Mouse (Mus musculus): Measurements from ENCODE around the gene Gm37240. TPM values are rescaled to one million over a fixed set of nuclear protein-coding genes. Genes with fewer than 3 reads are reported as not detected.
A peak's percentile ranks its signal among the peaks of the same experiment; 100 is the strongest.

Gene Gm37240
- polyA plus RNA-seq (2014; fragmentation: Nextera tagmentation; extraction: Ambion mirVana) = 2.0 and 3.2 TPM in 2 replicates

DNA sequence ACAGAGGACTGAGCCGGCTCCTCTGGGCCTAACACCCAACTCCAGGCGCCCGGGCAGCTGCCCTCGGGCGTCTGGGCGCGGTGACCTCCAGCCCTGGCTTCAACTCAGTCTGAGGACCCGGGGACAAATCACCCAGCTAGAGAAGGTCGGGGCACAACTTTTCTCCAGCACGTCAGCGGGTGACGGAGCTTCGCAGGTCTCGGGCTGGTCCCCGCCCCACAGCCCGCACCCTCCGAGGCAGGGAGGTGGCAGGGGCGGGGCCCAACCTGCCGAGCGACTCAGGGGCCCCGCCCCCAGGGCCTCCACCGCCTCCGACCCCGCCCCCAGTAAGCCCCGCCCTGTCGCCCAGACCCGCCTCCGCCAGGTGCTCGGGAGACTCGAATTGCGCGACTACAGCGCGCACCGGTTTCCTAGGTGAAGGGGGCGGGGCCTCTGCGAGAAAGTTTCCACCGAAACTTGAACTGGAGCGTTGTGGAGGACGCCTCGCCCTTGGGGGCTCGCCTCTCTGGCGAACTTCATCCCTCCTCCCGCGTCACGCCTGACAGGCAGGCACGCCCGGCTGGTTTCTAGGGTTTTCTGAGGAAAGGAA, at the start of gene Gm37240, which contains the start of gene Glt28d2:
Gene Gm37240, minus strand, starts transcription at position 280 of the 589 bp plus-strand sequence.
Gene Glt28d2, minus strand, starts transcription at position 278 of the 589 bp plus-strand sequence.
- Histone ChIP-seq H3K4me3 (ENCODE audit: low read depth, low read length) (peak within 1 kb of the TSS; percentile 49), H3K4me2 (ENCODE audit: low read depth, low read length) (peak within 1 kb of the TSS; percentile 86), H3K9ac (replicated peaks; ENCODE audit: low read length) (peak within 1 kb of the TSS; percentile 56), H3K36me3 (replicated peaks; ENCODE audit: control insufficient read depth, insufficient read depth, low read depth, low read length) (no peaks in the 10 kb centered on the region), H3K4me1 (ENCODE audit: control insufficient read depth, insufficient read depth, low read length) (no peaks in the 10 kb centered on the region), H3K27me3 (ENCODE audit: control insufficient read depth, insufficient read depth, low read length) (no peaks in the 10 kb centered on the region; the same call in 1 of the 2 replicates), H3K9me3 (replicated peaks; ENCODE audit: control insufficient read depth, low read length) (no peaks in the 10 kb centered on the region), H3K27ac (replicated peaks; ENCODE audit: low read depth, low read length) (no peak within 1 kb of the TSS; the same call in 1 of the 2 replicates)
- peak; percentile 94 for ATAC-seq (replicated peaks; ENCODE audit: insufficient number of reproducible peaks, low FRiP score, low TSS enrichment, low read depth)
- peak; percentile 91 for DNase-seq (ENCODE audit: low spot score)
- 0% methylated on average over 43 of the region's 48 CpGs for whole genome bisulfite sequencing

DNA sequence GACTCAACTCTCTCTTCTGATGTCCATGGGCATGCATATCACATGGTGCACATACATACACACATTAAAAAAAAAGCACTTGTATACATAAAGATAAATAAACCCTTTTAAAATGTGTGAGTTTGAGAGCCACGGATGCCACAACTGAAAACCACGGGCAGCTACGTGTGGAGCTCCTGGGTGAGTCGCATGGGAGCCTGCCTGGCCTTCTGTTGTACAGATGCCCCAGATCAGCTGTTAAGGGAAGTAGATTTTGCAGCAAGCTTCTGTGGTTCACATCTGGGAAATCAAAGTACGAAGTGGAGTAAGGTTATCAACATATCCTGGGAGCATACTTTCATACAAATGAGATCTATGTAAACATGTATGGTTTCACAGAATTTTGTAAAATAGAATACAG, 46.3 kb upstream of the Gm37240 start:
- 90% methylated on average over 5 of the region's 5 CpGs for WGBS
- ATAC-seq (replicated peaks; ENCODE audit: insufficient number of reproducible peaks, low FRiP score, low TSS enrichment, low read depth) (no peak), DNase-seq (ENCODE audit: low spot score) (no peak)
- no peaks in the 10 kb centered on the region for H3K27me3 ChIP-seq (ENCODE audit: control insufficient read depth, insufficient read depth, low read length)
- H3K9ac ChIP-seq (replicated peaks; ENCODE audit: low read length) = no peak overlapping the region
- H3K4me1 ChIP-seq (ENCODE audit: control insufficient read depth, insufficient read depth, low read length) = no peaks in the 10 kb centered on the region
- no peak overlapping the region for H3K27ac ChIP-seq (replicated peaks; ENCODE audit: low read depth, low read length)
- no peak overlapping the region for H3K4me3 ChIP-seq (ENCODE audit: low read depth, low read length)
- no peaks in the 10 kb centered on the region for H3K36me3 ChIP-seq (replicated peaks; ENCODE audit: control insufficient read depth, insufficient read depth, low read depth, low read length)
- no peaks in the 10 kb centered on the region for H3K9me3 ChIP-seq (replicated peaks; ENCODE audit: control insufficient read depth, low read length)
- H3K4me2 ChIP-seq (ENCODE audit: low read depth, low read length) = no peak overlapping the region

DNA sequence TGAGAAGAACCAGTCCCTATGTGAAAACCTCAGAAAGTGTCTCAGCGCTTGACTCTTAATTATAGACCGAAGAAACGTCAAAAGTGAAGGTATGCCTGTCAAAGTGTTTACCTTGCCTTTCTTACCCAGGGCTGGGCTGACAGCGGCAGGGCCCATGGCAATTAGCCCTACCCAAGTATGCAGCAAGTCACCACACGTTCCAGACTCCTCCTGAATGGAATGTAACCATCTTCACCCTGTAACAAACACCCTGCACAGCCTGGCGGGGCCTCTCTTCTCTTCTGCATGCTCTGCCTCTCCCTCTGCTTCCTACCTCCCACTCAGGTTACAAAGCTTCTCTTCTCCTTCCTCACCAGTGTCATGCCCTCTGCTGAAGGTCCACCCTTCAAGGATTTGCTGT, 44.5 kb upstream of the Gm37240 start:
- ATAC-seq (replicated peaks; ENCODE audit: insufficient number of reproducible peaks, low FRiP score, low TSS enrichment, low read depth) (no peak), DNase-seq (ENCODE audit: low spot score) (peak; percentile 46)
- no peaks in the 10 kb centered on the region for H3K9me3 ChIP-seq (replicated peaks; ENCODE audit: control insufficient read depth, low read length)
- no peak overlapping the region for H3K9ac ChIP-seq (replicated peaks; ENCODE audit: low read length)
- H3K36me3 ChIP-seq (replicated peaks; ENCODE audit: control insufficient read depth, insufficient read depth, low read depth, low read length) = no peaks in the 10 kb centered on the region
- no peak overlapping the region for H3K4me3 ChIP-seq (ENCODE audit: low read depth, low read length)
- no peak overlapping the region for H3K27ac ChIP-seq (replicated peaks; ENCODE audit: low read depth, low read length)
- no peaks in the 10 kb centered on the region for H3K4me1 ChIP-seq (ENCODE audit: control insufficient read depth, insufficient read depth, low read length)
- no peak overlapping the region for H3K4me2 ChIP-seq (ENCODE audit: low read depth, low read length)
- no peaks in the 10 kb centered on the region for H3K27me3 ChIP-seq (ENCODE audit: control insufficient read depth, insufficient read depth, low read length)
- WGBS = 69% methylated on average over 6 of the region's 6 CpGs

DNA sequence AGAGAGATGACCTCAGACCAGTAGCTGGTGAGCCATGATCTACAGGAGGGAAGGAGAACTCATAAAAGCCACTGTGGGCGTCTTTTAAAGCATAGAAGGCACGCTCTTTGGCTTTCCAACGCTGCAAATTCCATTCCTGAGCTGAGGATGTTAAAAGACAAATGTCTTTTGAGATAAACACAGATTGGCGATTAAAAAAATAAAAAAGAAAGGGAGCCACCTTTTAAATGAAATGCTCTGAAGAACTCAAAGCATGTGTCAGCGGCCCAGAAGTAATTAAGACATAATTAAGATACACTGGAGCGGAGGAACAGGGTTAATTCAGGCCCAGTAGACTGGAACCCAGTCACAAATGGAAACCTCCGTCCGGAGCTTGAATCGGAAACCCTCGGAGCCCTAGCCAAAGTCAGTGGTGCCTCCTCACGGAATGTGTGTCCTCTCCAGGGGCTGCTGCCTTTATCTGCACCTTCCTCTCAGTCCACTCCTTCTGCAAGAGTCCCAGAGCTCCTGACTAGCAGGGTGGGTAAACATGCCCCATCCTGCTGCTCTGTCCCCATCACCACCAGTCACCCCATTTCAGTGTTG, 43.4 kb upstream of the Gm37240 start:
- Histone ChIP-seq H3K9me3 (replicated peaks; ENCODE audit: control insufficient read depth, low read length) (no peaks in the 10 kb centered on the region), H3K9ac (replicated peaks; ENCODE audit: low read length) (no peak overlapping the region), H3K4me3 (ENCODE audit: low read depth, low read length) (no peak overlapping the region), H3K27ac (replicated peaks; ENCODE audit: low read depth, low read length) (no peak overlapping the region), H3K27me3 (ENCODE audit: control insufficient read depth, insufficient read depth, low read length) (no peaks in the 10 kb centered on the region), H3K36me3 (replicated peaks; ENCODE audit: control insufficient read depth, insufficient read depth, low read depth, low read length) (no peaks in the 10 kb centered on the region), H3K4me1 (ENCODE audit: control insufficient read depth, insufficient read depth, low read length) (no peaks in the 10 kb centered on the region), H3K4me2 (ENCODE audit: low read depth, low read length) (no peak overlapping the region)
- 76% methylated on average over 11 of the region's 11 CpGs for WGBS
- no peak for DNase-seq (ENCODE audit: low spot score)
- ATAC-seq (replicated peaks; ENCODE audit: insufficient number of reproducible peaks, low FRiP score, low TSS enrichment, low read depth) = no peak

DNA sequence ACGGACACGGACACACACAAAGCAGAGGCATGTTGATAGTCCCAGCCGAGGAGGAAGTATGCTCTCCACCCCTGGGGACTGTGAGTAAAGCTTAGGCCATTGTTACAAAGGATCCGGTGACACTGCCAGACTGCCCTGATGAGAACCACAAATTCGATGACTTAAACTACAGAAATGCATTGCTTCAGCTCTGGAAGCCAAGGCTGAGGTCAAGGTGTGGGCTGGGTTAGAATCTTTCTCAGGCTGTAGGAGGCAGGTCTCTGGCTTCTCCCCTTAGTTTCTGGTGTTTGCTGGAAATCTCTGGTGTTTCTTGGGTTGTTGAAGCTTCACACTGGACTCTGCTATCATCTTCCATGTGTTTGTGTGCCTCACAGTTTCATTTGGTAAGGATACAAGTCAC, 42.4 kb upstream of the Gm37240 start:
- Histone ChIP-seq H3K4me1 (ENCODE audit: control insufficient read depth, insufficient read depth, low read length) (no peaks in the 10 kb centered on the region), H3K4me3 (ENCODE audit: low read depth, low read length) (no peak overlapping the region), H3K4me2 (ENCODE audit: low read depth, low read length) (no peak overlapping the region), H3K9ac (replicated peaks; ENCODE audit: low read length) (no peak overlapping the region), H3K36me3 (replicated peaks; ENCODE audit: control insufficient read depth, insufficient read depth, low read depth, low read length) (no peaks in the 10 kb centered on the region), H3K9me3 (replicated peaks; ENCODE audit: control insufficient read depth, low read length) (no peaks in the 10 kb centered on the region), H3K27me3 (ENCODE audit: control insufficient read depth, insufficient read depth, low read length) (no peaks in the 10 kb centered on the region), H3K27ac (replicated peaks; ENCODE audit: low read depth, low read length) (no peak overlapping the region)
- 82% methylated on average over 5 of the region's 5 CpGs for WGBS
- no peak for ATAC-seq (replicated peaks; ENCODE audit: insufficient number of reproducible peaks, low FRiP score, low TSS enrichment, low read depth)
- no peak for DNase-seq (ENCODE audit: low spot score)

DNA sequence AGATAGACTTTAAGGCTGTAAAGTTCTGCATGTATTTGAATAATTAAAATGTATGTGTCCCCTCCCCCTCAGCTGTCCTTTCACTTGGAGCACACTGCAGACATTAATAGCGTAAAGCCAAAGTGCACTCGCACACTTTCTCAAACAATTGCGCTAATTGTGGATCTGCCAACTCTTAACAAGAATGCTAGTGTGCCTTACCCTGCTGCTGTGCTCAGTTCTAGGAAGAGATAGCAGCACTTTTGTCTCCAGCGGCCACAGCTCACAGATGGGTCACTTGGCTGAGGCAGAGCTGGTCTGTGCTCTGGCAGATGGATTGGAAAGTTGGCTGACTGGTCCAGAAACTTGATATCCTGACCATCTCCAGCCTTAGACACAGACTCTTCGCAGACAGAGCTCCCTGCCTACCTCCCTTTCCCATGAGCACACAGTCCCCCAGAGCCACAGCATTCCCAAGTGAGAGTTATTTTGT, 40.9 kb upstream of the Gm37240 start:
- DNase-seq (ENCODE audit: low spot score) = no peak
- H3K4me3 ChIP-seq (ENCODE audit: low read depth, low read length) = no peak overlapping the region
- no peaks in the 10 kb centered on the region for H3K27me3 ChIP-seq (ENCODE audit: control insufficient read depth, insufficient read depth, low read length)
- WGBS = 77% methylated on average over 5 of the region's 5 CpGs
- no peak for ATAC-seq (replicated peaks; ENCODE audit: insufficient number of reproducible peaks, low FRiP score, low TSS enrichment, low read depth)
- H3K4me1 ChIP-seq (ENCODE audit: control insufficient read depth, insufficient read depth, low read length) = no peaks in the 10 kb centered on the region
- no peak overlapping the region for H3K4me2 ChIP-seq (ENCODE audit: low read depth, low read length)
- H3K9ac ChIP-seq (replicated peaks; ENCODE audit: low read length) = no peak overlapping the region
- H3K27ac ChIP-seq (replicated peaks; ENCODE audit: low read depth, low read length) = no peak overlapping the region
- H3K36me3 ChIP-seq (replicated peaks; ENCODE audit: control insufficient read depth, insufficient read depth, low read depth, low read length) = no peaks in the 10 kb centered on the region
- H3K9me3 ChIP-seq (replicated peaks; ENCODE audit: control insufficient read depth, low read length) = no peaks in the 10 kb centered on the region

DNA sequence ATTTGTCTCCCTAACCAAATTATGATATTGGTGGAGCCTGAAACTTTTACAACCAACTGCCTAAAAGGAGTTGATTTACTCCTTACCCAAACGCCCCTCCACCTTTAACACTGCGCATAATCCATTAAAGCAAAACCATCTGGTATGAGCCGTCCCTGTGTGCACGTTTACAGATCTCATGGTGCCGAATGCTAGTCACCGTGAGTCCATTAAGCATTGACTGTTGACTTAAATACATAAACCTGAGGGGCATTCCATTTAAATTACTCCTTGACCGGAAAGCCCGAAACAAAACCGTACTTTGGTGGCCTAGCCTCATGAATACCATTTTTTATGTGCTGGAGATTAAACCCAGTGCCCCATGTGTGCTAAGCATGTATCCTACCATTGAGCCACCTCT, 40.0 kb upstream of the Gm37240 start:
- no peak overlapping the region for H3K4me2 ChIP-seq (ENCODE audit: low read depth, low read length)
- no peaks in the 10 kb centered on the region for H3K27me3 ChIP-seq (ENCODE audit: control insufficient read depth, insufficient read depth, low read length)
- ATAC-seq (replicated peaks; ENCODE audit: insufficient number of reproducible peaks, low FRiP score, low TSS enrichment, low read depth) (no peak), DNase-seq (ENCODE audit: low spot score) (peak; percentile 51)
- no peaks in the 10 kb centered on the region for H3K4me1 ChIP-seq (ENCODE audit: control insufficient read depth, insufficient read depth, low read length)
- no peaks in the 10 kb centered on the region for H3K36me3 ChIP-seq (replicated peaks; ENCODE audit: control insufficient read depth, insufficient read depth, low read depth, low read length)
- no peak overlapping the region for H3K9ac ChIP-seq (replicated peaks; ENCODE audit: low read length)
- no peak overlapping the region for H3K27ac ChIP-seq (replicated peaks; ENCODE audit: low read depth, low read length)
- no peaks in the 10 kb centered on the region for H3K9me3 ChIP-seq (replicated peaks; ENCODE audit: control insufficient read depth, low read length)
- no peak overlapping the region for H3K4me3 ChIP-seq (ENCODE audit: low read depth, low read length)
- 60% methylated on average over 9 of the region's 9 CpGs for WGBS
